Mouse (Mus musculus) heart, embryonic 10.5 days (tissue): ENCODE measurements around the gene Rims1. TPM values are rescaled to one million over a fixed set of nuclear protein-coding genes. Genes with fewer than 3 reads are reported as not detected.

Experiments
- DNase-seq: peaks from one replicate; pipeline ENCODE4 v3.0.0-alpha.2; 2017; ENCODE audit warnings: low spot score
- H3K27ac ChIP-seq: fragments of 300-500 bp; sonication (generic); 2 replicates; pipeline ENCODE4 v1.5.1; 2016; ENCODE audit warnings: mild to moderate bottlenecking
- H3K27me3 ChIP-seq: fragments of 300-500 bp; sonication (generic); 2 replicates; pipeline ENCODE4 v1.6.1; 2016; ENCODE audit warnings: mild to moderate bottlenecking; ENCODE audit not compliant: poor library complexity, insufficient read depth, severe bottlenecking
- H3K36me3 ChIP-seq: fragments of 300-500 bp; sonication (generic); 2 replicates; pipeline ENCODE4 v1.6.1; 2016; ENCODE audit warnings: mild to moderate bottlenecking, moderate library complexity
- H3K4me1 ChIP-seq: fragments of 300-500 bp; sonication (generic); 2 replicates; pipeline ENCODE4 v1.6.1; 2016; ENCODE audit warnings: mild to moderate bottlenecking
- H3K4me3 ChIP-seq: fragments of 300-500 bp; sonication (generic); 2 replicates; pipeline ENCODE4 v1.5.1; 2016; ENCODE audit warnings: mild to moderate bottlenecking, moderate library complexity
- H3K9me3 ChIP-seq: fragments of 300-500 bp; sonication (generic); 2 replicates; pipeline ENCODE4 v1.6.1; 2016; ENCODE audit warnings: mild to moderate bottlenecking, moderate library complexity
- WGBS: fragments of 180-500 bp; shearing (Covaris S2); methylation state at CpG from one replicate; pipeline ENCODE4 v1.1.7; 2016; 5-methylcytosine and 5-hydroxymethylcytosine counted together
- polyA plus RNA-seq: library from polyadenylated mRNA; unstranded; fragments of >200 nt; fragmentation: Nextera tagmentation; extraction: Ambion mirVana; gene quantifications from 2 replicates; pipeline ENCODE4 v1.2.1, GENCODE M21; 2016

Rims1 gene
- polyA plus RNA-seq, 1 experiment from 2014 or later = 1.2 TPM

GRCm38 (mm10) chr1:22750536-22750935 is 55.3 kb downstream of the Rims1 start:
- Histone ChIP-seq H3K36me3 (no peaks in the 10 kb centered on the region), H3K4me1 (no peaks in the 10 kb centered on the region), H3K4me3 (no peak overlapping the region), H3K27ac (no peak overlapping the region), H3K27me3 (no peaks in the 10 kb centered on the region), H3K9me3 (no peaks in the 10 kb centered on the region)
- no peak for DNase-seq
- 53% methylated on average over 2 of the region's 2 CpGs for WGBS

GRCm38 (mm10) chr1:22744655-22745054 is 61.1 kb downstream of the Rims1 start:
- H3K4me3 ChIP-seq = no peak overlapping the region
- H3K27ac ChIP-seq = no peak overlapping the region
- H3K4me1 ChIP-seq = no peaks in the 10 kb centered on the region
- 83% methylated on average over 5 of the region's 5 CpGs for WGBS
- no peak for DNase-seq
- no peaks in the 10 kb centered on the region for H3K9me3 ChIP-seq
- no peaks in the 10 kb centered on the region for H3K27me3 ChIP-seq
- no peaks in the 10 kb centered on the region for H3K36me3 ChIP-seq

GRCm38 (mm10) chr1:22737491-22737890 is 68.3 kb downstream of the Rims1 start:
- H3K9me3 ChIP-seq = no peaks in the 10 kb centered on the region
- DNase-seq = no peak
- H3K36me3 ChIP-seq = no peaks in the 10 kb centered on the region
- H3K27me3 ChIP-seq = no peaks in the 10 kb centered on the region
- WGBS = 89% methylated on average over 6 of the region's 6 CpGs
- H3K27ac ChIP-seq = no peak overlapping the region
- no peaks in the 10 kb centered on the region for H3K4me1 ChIP-seq
- H3K4me3 ChIP-seq = no peak overlapping the region

DNA sequence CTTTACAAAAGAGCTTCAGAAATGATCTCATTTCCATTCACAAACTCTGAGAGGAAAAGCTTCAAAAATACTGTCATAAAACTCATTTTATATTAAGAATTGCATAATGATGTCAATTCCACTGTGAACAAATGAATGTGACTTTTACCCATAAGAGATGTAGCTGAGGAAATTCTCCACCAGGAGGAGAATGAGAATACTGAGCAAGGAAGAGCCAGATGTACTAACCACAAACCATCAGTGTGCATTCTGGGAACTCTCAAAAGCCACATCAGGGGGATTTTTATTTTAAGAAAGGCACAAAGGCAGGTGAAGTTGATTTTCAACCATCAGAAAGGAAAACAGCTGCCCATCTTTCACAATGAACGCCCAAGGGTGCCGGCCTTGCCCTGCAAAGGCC is 71.4 kb downstream of the Rims1 start:
- no peaks in the 10 kb centered on the region for H3K36me3 ChIP-seq
- no peak overlapping the region for H3K4me3 ChIP-seq
- WGBS = 93% methylated on average over 2 of the region's 2 CpGs
- no peak overlapping the region for H3K27ac ChIP-seq
- no peaks in the 10 kb centered on the region for H3K27me3 ChIP-seq
- H3K4me1 ChIP-seq = no peaks in the 10 kb centered on the region
- H3K9me3 ChIP-seq = no peaks in the 10 kb centered on the region
- no peak for DNase-seq

DNA sequence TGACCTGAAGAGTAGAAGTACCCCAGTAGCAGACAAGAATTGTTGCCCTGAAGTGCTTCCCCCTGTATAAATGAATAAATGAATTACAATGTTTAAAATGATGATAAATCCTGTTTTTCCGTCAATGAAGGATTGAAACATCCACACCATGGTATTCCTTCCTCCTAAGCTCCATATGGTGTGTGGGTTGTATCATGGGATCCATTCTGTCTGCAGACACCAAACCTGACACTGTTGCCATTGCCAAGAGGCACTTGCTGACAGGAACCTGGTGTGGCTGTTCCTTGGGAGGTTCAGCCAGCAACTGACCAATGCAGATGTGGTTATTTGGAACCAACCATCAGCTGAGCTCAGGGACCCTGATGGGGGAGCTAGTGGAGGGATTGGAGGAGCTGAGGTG is 72.5 kb downstream of the Rims1 start:
- no peak for DNase-seq
- WGBS = 91% methylated on average over 1 of the region's 1 CpGs
- Histone ChIP-seq H3K4me3 (no peak overlapping the region), H3K9me3 (no peaks in the 10 kb centered on the region), H3K36me3 (no peaks in the 10 kb centered on the region), H3K27ac (no peak overlapping the region), H3K4me1 (peaks cover under 1% of the 10 kb centered on the region; the same call in 1 of the 2 replicates), H3K27me3 (no peaks in the 10 kb centered on the region)

- H3K27ac ChIP-seq = no peak overlapping the region
- peaks cover 4% of the 10 kb centered on the region; the same call in 1 of the 2 replicates for H3K4me1 ChIP-seq
- 68% methylated on average over 4 of the region's 4 CpGs for WGBS
- H3K4me3 ChIP-seq = no peak overlapping the region
- DNase-seq = no peak
- H3K27me3 ChIP-seq = no peaks in the 10 kb centered on the region
- H3K9me3 ChIP-seq = no peaks in the 10 kb centered on the region
- H3K36me3 ChIP-seq = no peaks in the 10 kb centered on the region
Observed at GRCm38 (mm10) chr1:22728207-22728606, 77.6 kb downstream of the Rims1 start.

- Histone ChIP-seq H3K4me3 (no peak overlapping the region), H3K4me1 (no peaks in the 10 kb centered on the region), H3K9me3 (no peaks in the 10 kb centered on the region), H3K27me3 (no peaks in the 10 kb centered on the region), H3K36me3 (no peaks in the 10 kb centered on the region), H3K27ac (no peak overlapping the region)
- no peak for DNase-seq
Observed at GRCm38 (mm10) chr1:22721706-22722105, 84.1 kb downstream of the Rims1 start.

- DNase-seq = no peak
- Histone ChIP-seq H3K36me3 (no peaks in the 10 kb centered on the region), H3K27me3 (no peaks in the 10 kb centered on the region), H3K27ac (no peak overlapping the region), H3K4me3 (no peak overlapping the region), H3K4me1 (no peaks in the 10 kb centered on the region), H3K9me3 (no peaks in the 10 kb centered on the region)
- 70% methylated on average over 2 of the region's 2 CpGs for WGBS
Observed at GRCm38 (mm10) chr1:22720714-22721113, 85.1 kb downstream of the Rims1 start.

GRCm38 (mm10) chr1:22709461-22709860 is 96.3 kb downstream of the Rims1 start:
- Histone ChIP-seq H3K27ac (no peak overlapping the region), H3K4me3 (no peak overlapping the region), H3K27me3 (no peaks in the 10 kb centered on the region), H3K9me3 (no peaks in the 10 kb centered on the region), H3K36me3 (no peaks in the 10 kb centered on the region), H3K4me1 (no peaks in the 10 kb centered on the region)
- 62% methylated on average over 2 of the region's 2 CpGs for WGBS
- DNase-seq = no peak

DNA sequence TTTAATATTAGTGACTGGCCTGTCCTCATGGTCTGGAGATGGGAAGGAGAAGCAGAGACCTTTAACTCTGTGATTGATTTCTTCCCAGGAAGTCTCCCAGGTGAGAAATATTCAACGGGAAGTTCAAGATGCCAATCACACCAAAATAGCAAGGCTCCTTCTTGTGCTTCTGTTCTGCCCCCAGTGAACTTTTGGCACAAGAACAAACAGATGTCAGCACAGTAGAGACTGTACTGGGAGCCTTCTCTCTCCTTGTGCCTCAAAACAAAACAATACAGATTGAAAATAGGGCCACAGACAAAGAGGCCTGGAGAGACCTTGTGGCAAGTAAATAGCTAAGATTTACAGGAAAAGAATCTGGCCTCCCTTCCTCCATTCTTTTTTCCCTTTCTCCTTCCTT is 110.7 kb downstream of the Rims1 start:
- peaks cover 7% of the 10 kb centered on the region; the same call in 1 of the 2 replicates for H3K4me1 ChIP-seq
- no peaks in the 10 kb centered on the region for H3K9me3 ChIP-seq
- H3K36me3 ChIP-seq = no peaks in the 10 kb centered on the region
- no peaks in the 10 kb centered on the region for H3K27me3 ChIP-seq
- H3K27ac ChIP-seq = no peak overlapping the region
- no peak for DNase-seq
- WGBS = 36% methylated on average over 1 of the region's 1 CpGs
- H3K4me3 ChIP-seq = no peak overlapping the region

GRCm38 (mm10) chr1:22694514-22694913 is 111.3 kb downstream of the Rims1 start:
- DNase-seq = no peak
- 83% methylated on average over 2 of the region's 2 CpGs for WGBS
- Histone ChIP-seq H3K36me3 (no peaks in the 10 kb centered on the region), H3K27me3 (no peaks in the 10 kb centered on the region), H3K4me3 (no peak overlapping the region), H3K9me3 (no peaks in the 10 kb centered on the region), H3K4me1 (peaks cover 7% of the 10 kb centered on the region; the same call in 1 of the 2 replicates), H3K27ac (no peak overlapping the region)

GRCm38 (mm10) chr1:22683455-22683854 is 122.3 kb downstream of the Rims1 start:
- DNase-seq = no peak
- H3K27me3 ChIP-seq = no peaks in the 10 kb centered on the region
- no peaks in the 10 kb centered on the region for H3K9me3 ChIP-seq
- WGBS = 44% methylated on average over 4 of the region's 4 CpGs
- no peak overlapping the region for H3K4me3 ChIP-seq
- H3K36me3 ChIP-seq = no peaks in the 10 kb centered on the region
- no peaks in the 10 kb centered on the region for H3K4me1 ChIP-seq
- no peak overlapping the region for H3K27ac ChIP-seq

DNA sequence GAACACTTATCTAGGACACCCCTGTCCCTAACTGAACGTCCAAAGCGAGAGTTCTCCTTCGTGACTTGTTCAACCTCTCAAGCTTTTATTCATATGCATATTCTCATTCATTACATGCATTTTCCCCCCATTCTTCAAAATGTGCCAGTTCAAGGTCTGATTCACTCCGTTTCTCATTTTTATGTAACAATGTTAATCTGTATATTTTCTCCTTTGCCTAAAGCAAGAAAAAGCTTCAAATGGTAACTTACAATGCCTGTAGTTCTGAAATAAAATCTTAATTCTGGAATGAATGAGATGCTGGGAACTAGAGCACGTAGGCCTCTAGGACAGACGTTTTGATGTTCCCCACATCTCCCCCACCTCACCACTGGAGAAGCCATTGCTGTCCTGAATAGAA is 141.6 kb downstream of the Rims1 start:
- WGBS = 81% methylated on average over 6 of the region's 6 CpGs
- no peak overlapping the region for H3K27ac ChIP-seq

DNA sequence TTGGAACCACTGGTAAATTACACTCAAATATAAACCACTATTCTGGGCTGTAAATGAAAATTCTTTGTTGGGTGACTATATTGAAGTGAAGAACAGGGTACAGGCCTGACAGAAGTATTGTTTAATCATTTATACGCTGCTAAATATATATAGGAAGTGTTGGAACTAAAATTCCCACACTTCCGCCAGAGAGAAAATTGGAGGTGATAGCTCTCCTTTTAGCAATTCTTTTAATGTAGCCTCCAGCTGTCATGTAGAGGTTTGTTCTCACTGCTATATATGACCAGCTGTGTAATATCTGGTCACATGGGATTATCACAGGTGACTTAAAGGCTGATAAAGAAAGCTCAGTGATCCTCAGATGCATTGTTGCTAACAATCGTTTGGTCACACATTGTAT is 144.0 kb downstream of the Rims1 start:
- H3K36me3 ChIP-seq = no peaks in the 10 kb centered on the region
- no peaks in the 10 kb centered on the region for H3K27me3 ChIP-seq
- no peak for DNase-seq
- H3K9me3 ChIP-seq = no peaks in the 10 kb centered on the region
- no peak overlapping the region for H3K4me3 ChIP-seq
- 81% methylated on average over 3 of the region's 3 CpGs for WGBS
- H3K4me1 ChIP-seq = no peaks in the 10 kb centered on the region
- H3K27ac ChIP-seq = no peak overlapping the region

More for the DNA sequence above, 141.6 kb downstream of the Rims1 start:
- DNase-seq = no peak
- H3K27me3 ChIP-seq = no peaks in the 10 kb centered on the region
- H3K4me3 ChIP-seq = no peak overlapping the region
- no peaks in the 10 kb centered on the region for H3K4me1 ChIP-seq
- H3K9me3 ChIP-seq = no peaks in the 10 kb centered on the region
- no peaks in the 10 kb centered on the region for H3K36me3 ChIP-seq
